Mouse (Mus musculus): ENCODE measurements around the gene Glra4. TPM values are rescaled to one million over a fixed set of nuclear protein-coding genes. Genes with fewer than 3 reads are reported as not detected.

Glra4 gene
- total and polyA plus RNA-seq, 3 experiments = not detected

DNA sequence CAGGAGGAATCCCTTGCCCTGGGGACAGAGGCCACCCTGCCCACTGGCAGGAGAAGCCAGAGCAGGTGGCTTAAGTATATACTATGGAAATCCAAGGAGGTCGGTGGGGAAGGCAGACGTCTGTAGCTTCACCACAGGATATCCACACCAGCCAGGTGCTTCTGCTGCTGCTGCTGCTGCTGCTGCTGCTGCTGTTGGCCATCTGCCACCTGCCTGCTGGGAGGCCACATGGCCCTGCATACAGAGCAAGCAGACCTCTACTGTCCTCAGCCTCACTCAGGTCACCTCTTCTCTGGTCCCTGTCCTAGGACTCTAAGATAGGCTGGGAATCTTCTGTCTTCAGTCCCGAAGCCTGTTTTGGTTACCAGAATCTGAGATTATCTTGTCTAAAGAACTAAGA lies 1.9 kb downstream of the Glra4 start:
- H3K79me2 ChIP-seq (replicated peaks; ENCODE audit: control insufficient read depth, extremely low read depth, insufficient read depth, poor library complexity, severe bottlenecking) = no peaks in the 10 kb centered on the region
- no peak for TF ChIP-seq ETS1 (conservative IDR thresholded peaks at IDR 0.05; ENCODE audit: low read depth, low read length)
- no peak for DNase-seq (ENCODE audit: extremely low read depth)
- no peaks in the 10 kb centered on the region for H3K27me3 ChIP-seq (replicated peaks)
- no peaks in the 10 kb centered on the region for H3K9me3 ChIP-seq (replicated peaks; ENCODE audit: low read length)
- dilution Hi-C loops (cut with MboI; ENCODE audit: extremely low pct_ligation_motif_present, extremely low pct_unique_long_range_greater_than_20kb, low sequenced_read_pairs) (no loop called here), in situ Hi-C loops (cut with MboI; ENCODE audit: low pct_ligation_motif_present, low pct_unique_long_range_greater_than_20kb, low sequenced_read_pairs) (no loop called here)
- H3K4me2 ChIP-seq (ENCODE audit: insufficient read depth, low read depth, poor library complexity, severe bottlenecking) = no peak overlapping the region
- H3K36me3 ChIP-seq (replicated peaks in 1 of 2; ENCODE audit: control insufficient read depth in 1 of 2, insufficient read depth in 1 of 2, low read length in 1 of 2) = peaks cover 0 to 54% of the 10 kb centered on the region in 2 experiments
- no peaks in the 10 kb centered on the region for H3K4me1 ChIP-seq (ENCODE audit: control insufficient read depth in 1 of 2, insufficient read depth in 2 of 2)
- H3K4me3 ChIP-seq (replicated peaks in 1 of 3; ENCODE audit: low read depth in 2 of 3, low read length in 2 of 3, poor library complexity in 1 of 3) = no peak overlapping the region
- H3K9ac ChIP-seq (ENCODE audit: insufficient read depth, low read depth) = no peak overlapping the region
- no peak overlapping the region for H3K27ac ChIP-seq (ENCODE audit: insufficient read depth, low read depth)

- Histone ChIP-seq H3K27ac (ENCODE audit: insufficient read depth, low read depth) (no peak overlapping the region), H3K27me3 (replicated peaks) (no peaks in the 10 kb centered on the region), H3K9ac (ENCODE audit: insufficient read depth, low read depth) (no peak overlapping the region), H3K4me3 (replicated peaks in 1 of 3; ENCODE audit: low read depth in 2 of 3, low read length in 2 of 3, poor library complexity in 1 of 3) (no peak overlapping the region), H3K4me2 (ENCODE audit: insufficient read depth, low read depth, poor library complexity, severe bottlenecking) (no peak overlapping the region), H3K4me1 (ENCODE audit: control insufficient read depth in 1 of 2, insufficient read depth in 2 of 2) (no peaks in the 10 kb centered on the region), H3K36me3 (replicated peaks in 1 of 2; ENCODE audit: control insufficient read depth in 1 of 2, insufficient read depth in 1 of 2, low read length in 1 of 2) (peaks cover 0 to 24% of the 10 kb centered on the region in 2 experiments), H3K9me3 (replicated peaks; ENCODE audit: low read length) (no peaks in the 10 kb centered on the region), H3K79me2 (replicated peaks; ENCODE audit: control insufficient read depth, extremely low read depth, insufficient read depth, poor library complexity, severe bottlenecking) (no peaks in the 10 kb centered on the region)
- no peak for DNase-seq (ENCODE audit: extremely low read depth)
- TF ChIP-seq USF2 (conservative IDR thresholded peaks at IDR 0.05; ENCODE audit: low read depth, low read length) (no peak), BHLHE40 (IDR thresholded peaks at IDR 0.05; ENCODE audit: low read depth, low read length) (no peak), IRF4 (IDR thresholded peaks at IDR 0.05; ENCODE audit: low read depth, low read length) (no peak), KAT2A (IDR thresholded peaks at IDR 0.05; ENCODE audit: insufficient replicate concordance, low read length) (no peak), USF1 (IDR thresholded peaks at IDR 0.05; ENCODE audit: low read depth, low read length) (no peak), MAFK (IDR thresholded peaks at IDR 0.05; ENCODE audit: insufficient replicate concordance, low read length) (no peak), JUND (conservative IDR thresholded peaks at IDR 0.05; ENCODE audit: low read depth, low read length) (no peak), E2F4 (IDR thresholded peaks at IDR 0.05; ENCODE audit: insufficient replicate concordance, low read depth, low read length) (no peak), NRF1 (IDR thresholded peaks at IDR 0.05; ENCODE audit: low read depth, low read length) (no peak), POLR2A (IDR thresholded peaks at IDR 0.05; ENCODE audit: low read depth, low read length) (no peak)
- dilution Hi-C loops (cut with MboI; ENCODE audit: extremely low pct_ligation_motif_present, extremely low pct_unique_long_range_greater_than_20kb, low sequenced_read_pairs) = no loop called here
- in situ Hi-C loops (cut with MboI; ENCODE audit: low pct_ligation_motif_present, low pct_unique_long_range_greater_than_20kb, low sequenced_read_pairs) = no loop called here
These were observed 6.9 kb downstream of the Glra4 start for GRCm38 (mm10) chrX:136773035-136773434.

DNA sequence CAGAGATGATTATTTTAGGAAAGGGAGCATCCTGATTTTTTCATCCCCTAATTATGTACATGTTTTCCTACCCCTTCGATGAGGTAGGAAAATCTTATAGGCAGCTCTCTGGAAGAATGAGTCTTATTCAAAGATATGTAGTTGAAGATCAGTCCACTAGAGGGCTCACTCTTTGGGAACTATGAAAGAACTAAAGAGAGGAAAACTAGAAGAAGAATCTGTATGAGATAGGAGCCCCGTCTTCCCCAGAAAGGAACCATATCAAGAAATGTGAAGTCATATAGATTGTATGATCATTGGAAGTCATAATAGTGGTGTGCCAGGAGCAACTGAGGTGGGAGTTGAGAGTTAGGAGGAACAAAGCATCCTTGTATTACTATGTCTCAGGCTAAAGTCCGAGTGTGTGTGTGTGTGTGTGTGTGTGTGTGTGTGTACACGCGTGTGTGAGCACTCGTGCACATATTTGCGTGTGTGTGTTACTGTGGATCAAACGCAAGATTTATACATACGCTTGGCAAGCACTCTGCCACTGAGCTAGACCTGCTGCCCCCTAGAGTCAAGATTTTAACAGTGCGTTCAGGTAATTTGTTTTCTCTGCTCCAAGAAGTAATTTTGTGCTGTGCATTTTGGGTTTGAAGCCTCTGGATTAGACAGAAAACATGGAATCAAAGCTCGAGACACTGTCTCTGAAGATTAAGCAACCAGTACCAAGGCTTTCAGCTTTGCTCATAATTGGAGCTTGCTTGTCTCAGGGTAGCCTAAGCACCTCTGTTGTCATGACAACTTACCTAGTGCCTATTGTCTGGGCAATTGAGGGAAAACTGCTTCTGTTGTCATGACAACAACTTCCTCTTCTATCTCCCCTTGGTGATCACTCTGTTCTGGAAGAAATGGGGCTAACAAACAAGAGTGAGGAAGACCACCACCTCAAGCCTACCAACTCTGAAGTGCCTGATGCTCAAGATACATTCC lies 18.6 kb downstream of the Glra4 start:
- H3K4me2 ChIP-seq (ENCODE audit: insufficient read depth, low read depth, poor library complexity, severe bottlenecking) = no peak overlapping the region
- TF ChIP-seq EP300 (IDR thresholded peaks at IDR 0.05; ENCODE audit: low read length) = no peak
- peak; percentile 35 for TF ChIP-seq SMC3 (IDR thresholded peaks at IDR 0.05; ENCODE audit: low read depth, low read length)
- peak; percentile 29 to 55 for TF ChIP-seq CTCF (conservative IDR thresholded peaks at IDR 0.05 in 1 of 2, IDR thresholded peaks at IDR 0.05 in 1 of 2; ENCODE audit: low read depth in 2 of 2, low read length in 2 of 2)
- TF ChIP-seq RCOR1 (conservative IDR thresholded peaks at IDR 0.05; ENCODE audit: low read depth, low read length) = no peak
- H3K79me2 ChIP-seq (replicated peaks; ENCODE audit: control insufficient read depth, extremely low read depth, insufficient read depth, poor library complexity, severe bottlenecking) = no peaks in the 10 kb centered on the region
- H3K4me1 ChIP-seq (ENCODE audit: control insufficient read depth in 1 of 2, insufficient read depth in 2 of 2) = no peaks in the 10 kb centered on the region
- H3K4me3 ChIP-seq (replicated peaks in 1 of 3; ENCODE audit: low read depth in 2 of 3, low read length in 2 of 3, poor library complexity in 1 of 3) = no peak overlapping the region
- DNase-seq (ENCODE audit: extremely low read depth) = peak; percentile 33
- H3K27me3 ChIP-seq (replicated peaks) = no peaks in the 10 kb centered on the region
- no peak overlapping the region for H3K9ac ChIP-seq (ENCODE audit: insufficient read depth, low read depth)
- H3K9me3 ChIP-seq (replicated peaks; ENCODE audit: low read length) = no peaks in the 10 kb centered on the region
- no peak overlapping the region for H3K27ac ChIP-seq (ENCODE audit: insufficient read depth, low read depth)
- H3K36me3 ChIP-seq (replicated peaks in 1 of 2; ENCODE audit: control insufficient read depth in 1 of 2, insufficient read depth in 1 of 2, low read length in 1 of 2) = peaks cover 6 to 56% of the 10 kb centered on the region in 2 experiments
- in situ Hi-C loops (cut with MboI; ENCODE audit: low pct_ligation_motif_present, low pct_unique_long_range_greater_than_20kb, low sequenced_read_pairs) (no loop called here), dilution Hi-C loops (cut with MboI; ENCODE audit: extremely low pct_ligation_motif_present, extremely low pct_unique_long_range_greater_than_20kb, low sequenced_read_pairs) (no loop called here)
